Mouse (Mus musculus) hindbrain, embryonic 13.5 days (tissue): ENCODE measurements around the gene Gsdma. TPM values are rescaled to one million over a fixed set of nuclear protein-coding genes. Genes with fewer than 3 reads are reported as not detected.
A peak's percentile ranks its signal among the peaks of the same experiment; 100 is the strongest.

Experiments
- ATAC-seq: fragments of 200-750 bp; cut with Nextera tagmentation; 2 replicates; pipeline ENCODE4 v1.8.0; 2017; ENCODE audit warnings: moderate TSS enrichment; ENCODE audit not compliant: low FRiP score
- H3K27ac ChIP-seq: fragments of 300-500 bp; sonication (generic); 2 replicates; pipeline ENCODE4 v1.5.1; 2015; ENCODE audit warnings: inconsistent platforms, mild to moderate bottlenecking, moderate library complexity
- H3K27me3 ChIP-seq: fragments of 300-500 bp; sonication (generic); 2 replicates; pipeline ENCODE4 v1.6.1; 2015; ENCODE audit warnings: mild to moderate bottlenecking, inconsistent platforms
- H3K36me3 ChIP-seq: fragments of 300-500 bp; sonication (generic); 2 replicates; pipeline ENCODE4 v1.6.1; 2015; ENCODE audit warnings: mild to moderate bottlenecking, inconsistent platforms
- H3K4me1 ChIP-seq: fragments of 300-500 bp; sonication (generic); replicated peaks from 2 replicates; pipeline ENCODE4 v1.6.1; 2015; ENCODE audit warnings: inconsistent platforms
- H3K4me2 ChIP-seq: fragments of 300-500 bp; sonication (generic); 2 replicates; pipeline ENCODE4 v1.6.1; 2015; ENCODE audit warnings: inconsistent platforms, mild to moderate bottlenecking, moderate library complexity
- H3K4me3 ChIP-seq: fragments of 300-500 bp; sonication (generic); 2 replicates; pipeline ENCODE4 v1.5.1; 2015; ENCODE audit warnings: mild to moderate bottlenecking, inconsistent platforms
- H3K9ac ChIP-seq: fragments of 300-500 bp; sonication (generic); 2 replicates; pipeline ENCODE4 v1.6.1; 2015; ENCODE audit warnings: mild to moderate bottlenecking, inconsistent platforms
- H3K9me3 ChIP-seq: fragments of 300-500 bp; sonication (generic); 2 replicates; pipeline ENCODE4 v1.6.1; 2016; ENCODE audit warnings: inconsistent platforms
- WGBS: fragments of 180-500 bp; shearing (Covaris S2); methylation state at CpG from one replicate; pipeline ENCODE4 v1.1.7; 2015; 5-methylcytosine and 5-hydroxymethylcytosine counted together
- polyA plus RNA-seq: library from polyadenylated mRNA; unstranded; fragments of >200 nt; fragmentation: Nextera tagmentation; extraction: Ambion mirVana; gene quantifications from 2 replicates; pipeline ENCODE4 v1.2.1, GENCODE M21; 2015

Gene Gsdma
- polyA plus RNA-seq, 1 experiment from 2014 or later = 0.05 TPM

DNA sequence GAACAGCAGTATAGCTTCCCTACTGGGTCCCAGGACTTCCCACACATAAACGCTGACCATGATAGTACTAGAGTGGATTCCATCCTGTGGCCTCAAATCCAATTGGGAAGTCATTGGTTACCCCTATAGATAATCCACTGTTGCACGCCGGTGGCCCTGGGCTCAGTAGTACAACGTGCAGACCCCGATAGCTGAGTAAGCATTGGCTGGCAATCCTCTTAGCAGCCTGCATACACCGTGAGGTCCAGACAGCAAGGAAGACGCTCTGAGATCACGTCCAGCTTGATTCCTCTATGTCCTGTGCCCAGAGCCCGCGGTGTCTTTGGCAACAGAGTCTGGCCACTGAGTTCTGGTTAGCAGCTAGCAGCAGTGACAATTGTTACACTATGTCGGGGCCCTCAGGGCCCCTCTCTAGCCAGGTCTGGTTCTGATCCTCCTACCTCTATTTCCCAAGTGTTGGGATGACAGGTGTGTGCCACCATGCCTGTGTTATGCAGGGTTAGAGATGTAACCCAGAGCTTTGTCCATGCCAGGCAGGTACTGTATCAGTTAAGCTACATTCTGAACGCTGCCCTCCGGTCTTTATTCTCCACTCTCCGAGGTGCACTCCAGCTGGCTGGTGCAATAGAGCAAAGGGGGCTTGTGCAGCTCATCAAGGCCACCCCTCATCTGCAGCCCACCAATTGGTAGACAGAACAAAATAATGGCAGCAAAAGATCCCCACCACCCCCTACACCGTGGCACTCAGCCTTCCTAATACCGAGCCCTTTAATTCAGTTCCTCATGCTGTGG, 34.9 kb downstream of the Gsdma start:
- H3K9ac ChIP-seq = no peak overlapping the region
- no peak overlapping the region for H3K27ac ChIP-seq
- 0 out of 2 replicates have a peak, but pooled peaks cover 8% of the 10 kb centered on the region for H3K27me3 ChIP-seq

DNA sequence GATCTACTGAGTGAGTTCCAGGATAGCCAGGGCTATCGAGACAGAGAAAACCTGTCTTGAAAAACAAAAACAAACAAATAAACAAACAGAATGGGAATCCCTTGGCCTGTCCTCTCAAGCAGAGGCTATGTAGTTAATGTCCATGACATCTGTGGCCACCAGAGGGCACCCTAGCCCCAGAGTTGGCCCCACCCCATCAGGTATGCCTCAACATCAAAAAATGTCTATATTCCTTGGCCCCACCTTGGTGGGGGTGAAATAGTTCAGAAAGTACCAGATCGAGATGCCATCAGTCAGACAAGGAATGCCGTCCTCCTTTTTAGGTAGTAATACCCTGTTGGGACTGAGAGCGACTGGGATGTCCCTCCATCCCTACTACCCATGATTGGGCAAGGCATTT, 35.8 kb downstream of the Gsdma start:
- 47% methylated on average over 4 of the region's 4 CpGs for WGBS
- Histone ChIP-seq H3K4me1 (no peaks in the 10 kb centered on the region; the same call in 1 of the 2 replicates), H3K9ac (no peak overlapping the region), H3K4me3 (no peak overlapping the region), H3K27ac (no peak overlapping the region), H3K36me3 (peaks cover 32% of the 10 kb centered on the region), H3K4me2 (no peak overlapping the region), H3K27me3 (0 out of 2 replicates have a peak, but pooled peaks cover 8% of the 10 kb centered on the region), H3K9me3 (no peaks in the 10 kb centered on the region)
- no peak for ATAC-seq

More for the DNA sequence above, 34.9 kb downstream of the Gsdma start:
- Histone ChIP-seq H3K36me3 (peaks cover 32% of the 10 kb centered on the region), H3K4me3 (no peak overlapping the region), H3K4me2 (no peak overlapping the region), H3K4me1 (no peaks in the 10 kb centered on the region; the same call in 1 of the 2 replicates), H3K9me3 (no peaks in the 10 kb centered on the region)
- WGBS = 86% methylated on average over 16 of the region's 16 CpGs
- no peak for ATAC-seq

DNA sequence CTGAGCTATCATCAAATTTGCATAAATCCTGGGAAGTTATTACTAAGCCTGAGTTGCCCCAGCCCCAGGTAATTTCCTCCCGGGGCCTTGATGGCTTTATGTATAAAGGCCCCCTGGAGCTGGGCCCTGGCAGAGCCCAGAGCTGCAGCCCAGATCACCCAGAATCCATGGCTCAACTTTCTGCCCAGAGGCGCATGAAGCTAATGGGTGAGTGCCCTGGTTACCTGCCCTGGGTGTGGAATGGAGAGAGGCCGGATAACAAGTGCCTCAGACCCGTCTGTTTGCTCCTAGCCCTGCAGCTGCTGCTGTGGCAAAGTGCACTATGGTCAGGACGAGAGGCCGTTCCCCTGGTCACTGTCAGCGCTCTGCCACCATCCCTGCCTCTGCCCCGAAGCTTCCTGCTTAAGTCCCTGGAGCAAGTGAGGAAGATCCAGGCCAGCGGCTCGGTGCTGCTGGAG, 37.1 kb downstream of the Gsdma start, which contains the start of gene Csf3:
Gene Csf3, plus strand, starts transcription at position 51 of the 458 bp plus-strand sequence.
- H3K27me3 ChIP-seq = 0 out of 2 replicates have a peak, but pooled peaks cover 8% of the 10 kb centered on the region
- H3K27ac ChIP-seq = no peak within 1 kb of the TSS
- no peak within 1 kb of the TSS for H3K4me2 ChIP-seq
- H3K4me1 ChIP-seq = no peaks in the 10 kb centered on the region; the same call in 1 of the 2 replicates
- H3K36me3 ChIP-seq = peaks cover 32% of the 10 kb centered on the region
- ATAC-seq = no peak
- 42% methylated on average over 10 of the region's 10 CpGs for WGBS
- 0 out of 2 replicates have a peak within 1 kb of the TSS, but pooled peaks have one; percentile 31 for H3K9ac ChIP-seq
- H3K9me3 ChIP-seq = no peaks in the 10 kb centered on the region
- no peak within 1 kb of the TSS for H3K4me3 ChIP-seq

DNA sequence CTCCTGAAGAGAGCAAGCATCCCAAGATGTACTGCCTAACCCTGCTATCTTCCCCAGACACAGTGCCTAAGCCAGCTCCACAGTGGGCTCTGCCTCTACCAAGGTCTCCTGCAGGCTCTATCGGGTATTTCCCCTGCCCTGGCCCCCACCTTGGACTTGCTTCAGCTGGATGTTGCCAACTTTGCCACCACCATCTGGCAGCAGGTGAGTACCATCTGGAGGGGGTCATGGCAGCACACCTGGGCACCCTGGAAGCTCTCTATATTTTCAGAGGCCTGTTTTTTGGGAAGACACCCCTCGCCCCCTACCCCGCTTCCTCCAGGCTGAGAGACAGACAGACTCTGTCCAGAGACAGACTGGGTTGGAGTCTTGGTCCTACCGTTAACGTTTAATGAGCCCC, 38.2 kb downstream of the Gsdma start:
- no peaks in the 10 kb centered on the region; the same call in 1 of the 2 replicates for H3K4me1 ChIP-seq
- no peak overlapping the region for H3K4me3 ChIP-seq
- no peak overlapping the region for H3K27ac ChIP-seq
- WGBS = 76% methylated on average over 5 of the region's 5 CpGs
- H3K4me2 ChIP-seq = no peak overlapping the region
- no peak overlapping the region; the same call in 1 of the 2 replicates for H3K9ac ChIP-seq
- ATAC-seq = no peak
- H3K27me3 ChIP-seq = 0 out of 2 replicates have a peak, but pooled peaks cover 8% of the 10 kb centered on the region
- H3K36me3 ChIP-seq = peaks cover 38% of the 10 kb centered on the region
- no peaks in the 10 kb centered on the region for H3K9me3 ChIP-seq

DNA sequence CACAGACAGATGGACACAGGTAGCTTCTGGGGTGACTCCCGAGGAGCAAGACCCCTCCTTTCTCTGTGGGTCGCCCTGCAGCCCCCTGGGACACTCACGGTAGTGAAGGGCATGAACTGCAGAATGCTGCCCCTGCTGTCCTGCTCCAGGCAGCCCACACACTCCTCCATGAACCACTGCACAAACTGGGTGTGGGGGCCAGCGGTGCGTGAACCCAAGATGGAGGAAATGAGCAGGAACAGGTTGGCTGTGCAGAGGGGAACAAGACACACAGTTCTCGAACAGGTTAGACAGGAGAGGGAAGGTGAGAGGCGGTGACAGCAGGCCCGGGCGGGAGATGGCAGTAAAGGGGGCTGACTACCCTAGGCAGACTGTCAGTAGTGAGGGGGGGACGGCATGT, 40.9 kb downstream of the Gsdma start:
- no peak overlapping the region for H3K27ac ChIP-seq
- 0 out of 2 replicates have a peak, but pooled peaks cover 8% of the 10 kb centered on the region for H3K27me3 ChIP-seq
- no peak overlapping the region for H3K4me3 ChIP-seq
- H3K4me1 ChIP-seq = peaks cover 4% of the 10 kb centered on the region; the same call in 1 of the 2 replicates
- H3K9me3 ChIP-seq = no peaks in the 10 kb centered on the region
- H3K9ac ChIP-seq = no peak overlapping the region
- no peak overlapping the region for H3K4me2 ChIP-seq
- peaks cover 65% of the 10 kb centered on the region for H3K36me3 ChIP-seq
- no peak for ATAC-seq
- 92% methylated on average over 10 of the region's 10 CpGs for WGBS

DNA sequence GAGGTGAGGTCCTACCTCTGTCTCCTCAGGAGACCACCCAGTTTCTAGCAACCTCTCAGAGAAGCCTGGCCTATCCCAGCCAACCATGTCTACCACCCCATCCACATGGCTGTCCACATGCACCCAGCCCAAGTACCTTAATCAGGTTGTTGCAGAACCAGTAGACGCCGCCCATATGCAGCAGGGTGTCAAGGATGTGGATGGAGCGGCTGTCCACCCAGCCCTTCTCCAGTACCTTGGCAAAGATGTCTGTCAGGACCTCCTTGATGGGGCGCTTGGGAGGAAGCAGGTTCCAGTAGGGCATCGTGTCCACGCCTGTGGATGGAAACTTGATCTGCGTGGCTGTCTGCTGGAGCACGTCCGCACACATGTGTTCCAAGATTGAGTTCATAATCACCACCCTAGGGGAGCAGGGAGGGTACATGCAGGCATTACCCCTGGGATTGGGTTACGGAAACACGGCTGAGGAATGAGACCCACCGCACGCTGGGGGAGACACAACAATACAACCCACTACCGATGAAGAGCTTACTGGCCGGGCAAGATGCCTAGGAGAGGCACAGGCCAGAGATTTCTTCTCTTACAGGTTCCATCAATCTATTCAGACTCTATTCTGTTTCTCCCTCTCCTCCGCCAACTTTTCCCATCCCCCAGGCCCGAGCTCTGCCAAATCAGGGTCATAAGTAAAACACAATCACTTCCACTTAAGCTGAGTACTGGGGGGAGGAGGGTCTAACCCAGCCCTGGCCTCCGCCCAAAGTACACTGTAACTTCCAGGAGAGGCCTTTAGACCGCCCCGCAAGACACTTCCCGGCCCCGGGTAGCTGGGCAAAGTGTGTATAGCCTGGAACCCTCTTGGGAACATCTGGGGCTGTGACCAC, 43.5 kb downstream of the Gsdma start:
- H3K4me1 ChIP-seq = peaks cover 4% of the 10 kb centered on the region; the same call in 1 of the 2 replicates
- 87% methylated on average over 22 of the region's 22 CpGs for WGBS
- H3K9ac ChIP-seq = no peak overlapping the region
- no peak overlapping the region for H3K4me3 ChIP-seq
- peaks cover 89% of the 10 kb centered on the region for H3K36me3 ChIP-seq
- no peaks in the 10 kb centered on the region for H3K27me3 ChIP-seq
- H3K27ac ChIP-seq = no peak overlapping the region
- H3K9me3 ChIP-seq = no peaks in the 10 kb centered on the region
- no peak for ATAC-seq
- H3K4me2 ChIP-seq = no peak overlapping the region

DNA sequence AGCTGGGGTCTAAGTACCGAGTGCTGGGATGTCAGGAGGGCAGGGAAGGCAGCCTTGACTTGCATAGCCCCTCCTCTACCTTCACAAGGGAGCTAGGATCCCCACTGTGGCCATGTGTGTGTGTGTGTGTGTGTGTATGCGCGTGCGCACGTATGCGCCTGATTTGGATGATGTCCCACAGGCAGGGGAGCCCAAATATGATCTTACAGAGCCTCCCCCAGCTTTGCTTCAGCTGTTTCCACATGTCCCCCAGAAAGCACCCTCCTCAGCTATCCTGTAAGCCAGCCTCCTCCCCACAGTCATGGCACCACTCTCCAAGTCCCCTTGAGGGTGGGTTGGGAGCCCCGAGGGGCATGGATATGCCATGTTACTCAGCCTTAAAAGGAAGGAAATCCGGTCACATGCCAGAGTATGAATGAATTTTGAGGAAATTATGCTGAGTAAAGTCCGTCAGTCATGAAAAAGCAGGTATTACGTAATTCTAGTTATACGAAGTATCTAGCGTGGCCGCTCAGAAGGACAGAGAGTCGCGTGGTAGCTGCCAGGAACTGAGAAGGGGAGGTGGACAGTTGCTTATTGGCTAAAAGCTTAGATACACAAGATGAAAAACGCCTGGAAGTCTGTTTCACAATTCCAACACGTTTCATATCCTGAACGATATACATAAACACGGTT, 44.3 kb downstream of the Gsdma start:
- Histone ChIP-seq H3K4me2 (no peak overlapping the region), H3K27ac (no peak overlapping the region), H3K27me3 (no peaks in the 10 kb centered on the region), H3K4me3 (no peak overlapping the region), H3K4me1 (peaks cover 4% of the 10 kb centered on the region; the same call in 1 of the 2 replicates), H3K9me3 (no peaks in the 10 kb centered on the region), H3K36me3 (peaks cover 97% of the 10 kb centered on the region), H3K9ac (no peak overlapping the region)
- 92% methylated on average over 19 of the region's 19 CpGs for WGBS
- ATAC-seq = no peak

DNA sequence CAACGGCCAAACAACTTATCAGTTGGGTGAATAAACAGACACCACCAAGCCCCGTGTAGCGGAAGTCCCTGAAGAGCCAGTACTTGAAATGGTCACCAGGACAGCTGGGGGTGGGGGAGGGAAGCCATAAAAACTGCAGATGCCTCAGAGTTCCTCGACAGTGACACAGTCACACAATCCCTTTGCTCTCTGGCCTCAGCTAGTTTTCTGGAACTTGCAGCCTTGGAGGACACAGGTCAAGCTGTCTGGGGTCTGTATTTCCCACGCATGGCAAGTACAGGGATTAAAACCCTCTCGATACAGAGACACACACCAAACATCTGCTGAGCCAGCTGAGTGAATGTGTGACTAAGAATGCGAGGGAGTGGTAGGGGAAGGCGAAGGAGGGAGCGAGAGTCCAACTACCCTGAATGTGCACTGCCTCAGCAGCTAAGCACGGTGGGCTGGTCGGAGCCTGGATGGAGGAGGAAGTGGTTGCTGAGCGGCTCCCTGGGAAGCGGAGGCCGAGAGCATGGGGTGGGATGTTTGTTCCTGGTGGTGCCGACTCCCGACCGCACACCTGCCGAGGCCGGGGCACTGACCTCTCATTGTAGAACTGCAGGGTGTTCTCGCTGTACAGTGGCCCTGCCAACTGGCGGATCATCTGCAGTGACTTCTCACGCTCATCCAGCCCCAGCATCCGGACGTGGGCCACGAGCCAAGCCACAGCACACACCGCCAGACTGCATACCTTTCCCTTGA, 45.0 kb downstream of the Gsdma start:
- Histone ChIP-seq H3K4me1 (peaks cover 4% of the 10 kb centered on the region; the same call in 1 of the 2 replicates), H3K27ac (no peak overlapping the region), H3K27me3 (no peaks in the 10 kb centered on the region), H3K9me3 (no peaks in the 10 kb centered on the region), H3K9ac (peak overlapping the region; percentile 19; the same call in 1 of the 2 replicates), H3K4me2 (no peak overlapping the region), H3K36me3 (peaks cover 98% of the 10 kb centered on the region), H3K4me3 (no peak overlapping the region)
- WGBS = 86% methylated on average over 26 of the region's 26 CpGs
- no peak for ATAC-seq

DNA sequence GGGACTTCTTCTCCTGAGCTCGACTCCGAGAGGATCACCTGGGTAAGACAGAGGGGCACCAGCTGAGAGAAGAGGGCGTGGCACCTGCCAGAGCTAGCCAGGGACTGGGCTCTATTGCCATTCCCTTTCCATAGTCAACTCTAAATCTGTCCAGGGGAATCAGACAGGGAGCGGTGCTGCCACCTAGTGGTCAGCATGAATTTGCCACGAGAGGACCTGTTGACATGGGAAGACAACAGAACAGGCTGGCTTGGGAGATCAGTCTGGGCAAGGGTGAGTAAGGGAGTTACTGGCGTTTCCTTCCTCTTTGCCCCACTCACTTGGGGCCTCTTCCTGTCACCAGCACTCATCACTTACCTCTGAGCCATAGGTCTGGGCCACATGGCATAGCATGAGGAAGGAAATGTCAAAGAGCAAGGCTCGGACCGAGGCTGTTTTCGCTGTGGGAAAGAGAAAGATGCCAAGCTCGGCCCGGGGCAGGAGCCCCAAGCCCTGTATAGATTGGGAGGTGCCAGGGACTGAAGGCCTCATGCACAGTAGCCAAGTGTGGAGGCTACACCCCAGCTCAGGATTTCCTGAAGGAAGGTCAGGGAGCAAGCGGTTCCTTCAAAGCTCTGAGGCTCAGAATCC, 46.4 kb downstream of the Gsdma start:
- H3K9ac ChIP-seq = no peak overlapping the region
- 62% methylated on average over 12 of the region's 12 CpGs for WGBS

DNA sequence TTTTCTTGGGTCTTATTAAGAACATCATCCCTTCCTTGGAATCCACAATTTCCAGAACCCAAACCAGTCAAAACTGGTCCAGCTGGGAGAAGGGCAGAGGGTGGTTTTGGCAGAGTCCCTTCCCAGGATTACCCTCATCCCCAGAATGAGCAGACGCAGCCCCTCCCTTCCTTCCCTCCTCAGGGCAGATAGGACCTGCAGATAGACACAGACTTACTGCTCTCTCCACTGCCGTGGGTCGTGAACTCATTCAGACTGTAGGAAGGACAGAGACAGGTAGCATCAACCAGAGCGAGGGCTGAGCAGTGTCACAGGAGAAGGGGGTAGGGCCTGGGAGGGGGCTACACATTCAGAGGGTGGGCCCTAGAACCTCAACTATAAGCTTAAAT, 46.9 kb downstream of the Gsdma start:
- 84% methylated on average over 4 of the region's 4 CpGs for WGBS
- H3K4me3 ChIP-seq = no peak overlapping the region
- peaks cover 4% of the 10 kb centered on the region; the same call in 1 of the 2 replicates for H3K4me1 ChIP-seq
- no peak overlapping the region for H3K9ac ChIP-seq
- H3K4me2 ChIP-seq = no peak overlapping the region
- no peak for ATAC-seq
- peaks cover 98% of the 10 kb centered on the region for H3K36me3 ChIP-seq
- H3K27me3 ChIP-seq = no peaks in the 10 kb centered on the region
- no peaks in the 10 kb centered on the region for H3K9me3 ChIP-seq
- 0 out of 2 replicates have a peak overlapping the region, but pooled peaks have one; percentile 4 for H3K27ac ChIP-seq

More for the DNA sequence above, 46.4 kb downstream of the Gsdma start:
- Histone ChIP-seq H3K4me2 (no peak overlapping the region), H3K4me1 (peaks cover 4% of the 10 kb centered on the region; the same call in 1 of the 2 replicates), H3K27ac (0 out of 2 replicates have a peak overlapping the region, but pooled peaks have one; percentile 4), H3K4me3 (no peak overlapping the region), H3K27me3 (no peaks in the 10 kb centered on the region), H3K9me3 (no peaks in the 10 kb centered on the region), H3K36me3 (peaks cover 98% of the 10 kb centered on the region)
- ATAC-seq = peak; percentile 22; the same call in 1 of the 2 replicates
